Mouse (Mus musculus) stomach, embryonic 16.5 days (tissue): ENCODE data around the gene Lrrtm3. TPM values are rescaled to one million over a fixed set of nuclear protein-coding genes. Genes with fewer than 3 reads are reported as not detected.

Experiments used
- ATAC-seq: fragments of 200-750 bp; cut with Nextera tagmentation; 2 replicates; pipeline ENCODE4 v1.8.0; 2017; ENCODE audit warnings: moderate number of reproducible peaks, moderate TSS enrichment; ENCODE audit not compliant: insufficient read depth, low FRiP score
- H3K27ac ChIP-seq: fragments of 300-500 bp; sonication (generic); 2 replicates; pipeline ENCODE4 v1.5.1; 2014; ENCODE audit warnings: low read length
- H3K27me3 ChIP-seq: fragments of 300-500 bp; sonication (generic); 2 replicates; pipeline ENCODE4 v1.6.1; 2014; ENCODE audit warnings: low read length, control low read depth, mixed read lengths; ENCODE audit not compliant: control insufficient read depth, insufficient read depth
- H3K36me3 ChIP-seq: fragments of 300-500 bp; sonication (generic); 2 replicates; pipeline ENCODE4 v1.6.1; 2014; ENCODE audit warnings: low read length; ENCODE audit not compliant: control insufficient read depth, insufficient read depth
- H3K4me1 ChIP-seq: fragments of 300-500 bp; sonication (generic); 2 replicates; pipeline ENCODE4 v1.6.1; 2014; ENCODE audit warnings: low read length, control low read depth, mixed read lengths; ENCODE audit not compliant: control insufficient read depth, insufficient read depth
- H3K4me2 ChIP-seq: fragments of 300-500 bp; sonication (generic); 2 replicates; pipeline ENCODE4 v1.6.1; 2014; ENCODE audit warnings: low read depth, low read length, mixed read lengths
- H3K4me3 ChIP-seq: fragments of 300-500 bp; sonication (generic); replicated peaks from 2 replicates; pipeline ENCODE4 v1.5.1; 2014; ENCODE audit warnings: mild to moderate bottlenecking, low read length
- H3K9ac ChIP-seq: fragments of 300-500 bp; sonication (generic); 2 replicates; pipeline ENCODE4 v1.6.1; 2014; ENCODE audit warnings: low read length
- H3K9me3 ChIP-seq: fragments of 300-500 bp; sonication (generic); replicated peaks from 2 replicates; pipeline ENCODE4 v1.6.1; 2016; ENCODE audit warnings: low read length, control low read depth; ENCODE audit not compliant: control insufficient read depth
- WGBS: fragments of 180-500 bp; shearing (Covaris S2); extraction: QIAGEN DNeasy Blood & Tissue Kit; methylation state at CpG from one replicate; pipeline ENCODE4 v1.1.7; 2014; 5-methylcytosine and 5-hydroxymethylcytosine counted together
- polyA plus RNA-seq: library from polyadenylated mRNA; unstranded; fragments of >200 nt; fragmentation: Nextera tagmentation; extraction: Ambion mirVana; gene quantifications from 2 replicates; pipeline ENCODE4 v1.2.1, GENCODE M21; 2015

Lrrtm3 gene
- polyA plus RNA-seq, 1 experiment from 2014 or later = 4.0 TPM

- H3K27ac ChIP-seq = no peak overlapping the region
- 81% methylated on average over 1 of the region's 1 CpGs for WGBS
- no peaks in the 10 kb centered on the region for H3K36me3 ChIP-seq
- no peak overlapping the region for H3K4me2 ChIP-seq
- ATAC-seq = no peak
- no peak overlapping the region for H3K4me3 ChIP-seq
- no peaks in the 10 kb centered on the region for H3K27me3 ChIP-seq
- H3K9ac ChIP-seq = no peak overlapping the region
- no peaks in the 10 kb centered on the region for H3K4me1 ChIP-seq
- no peaks in the 10 kb centered on the region for H3K9me3 ChIP-seq
Observed at GRCm38 (mm10) chr10:64020347-64020746, 69.7 kb downstream of the Lrrtm3 start.

GRCm38 (mm10) chr10:64001996-64002395 lies 88.1 kb downstream of the Lrrtm3 start:
- no peak for ATAC-seq
- Histone ChIP-seq H3K36me3 (no peaks in the 10 kb centered on the region), H3K27me3 (no peaks in the 10 kb centered on the region), H3K4me3 (no peak overlapping the region), H3K4me1 (no peaks in the 10 kb centered on the region), H3K9me3 (no peaks in the 10 kb centered on the region), H3K4me2 (no peak overlapping the region), H3K9ac (no peak overlapping the region), H3K27ac (no peak overlapping the region)
- WGBS = 80% methylated on average over 9 of the region's 9 CpGs

- 70% methylated on average over 6 of the region's 6 CpGs for WGBS
- no peaks in the 10 kb centered on the region for H3K36me3 ChIP-seq
Observed at GRCm38 (mm10) chr10:64001531-64001930, 88.5 kb downstream of the Lrrtm3 start.

GRCm38 (mm10) chr10:63994251-63994650 lies 95.8 kb downstream of the Lrrtm3 start:
- 80% methylated on average over 5 of the region's 5 CpGs for WGBS
- H3K4me1 ChIP-seq = no peaks in the 10 kb centered on the region
- ATAC-seq = no peak
- H3K4me2 ChIP-seq = no peak overlapping the region
- no peaks in the 10 kb centered on the region for H3K9me3 ChIP-seq
- H3K4me3 ChIP-seq = no peak overlapping the region
- no peaks in the 10 kb centered on the region for H3K36me3 ChIP-seq
- no peak overlapping the region for H3K9ac ChIP-seq
- H3K27me3 ChIP-seq = no peaks in the 10 kb centered on the region
- H3K27ac ChIP-seq = no peak overlapping the region

More at GRCm38 (mm10) chr10:64001531-64001930, 88.5 kb downstream of the Lrrtm3 start:
- Histone ChIP-seq H3K9ac (no peak overlapping the region), H3K27me3 (no peaks in the 10 kb centered on the region), H3K9me3 (no peaks in the 10 kb centered on the region), H3K4me1 (no peaks in the 10 kb centered on the region), H3K4me3 (no peak overlapping the region), H3K27ac (no peak overlapping the region), H3K4me2 (no peak overlapping the region)
- no peak for ATAC-seq

GRCm38 (mm10) chr10:63985576-63985975 lies 104.5 kb downstream of the Lrrtm3 start:
- H3K9me3 ChIP-seq = no peaks in the 10 kb centered on the region
- 69% methylated on average over 4 of the region's 4 CpGs for WGBS
- H3K27ac ChIP-seq = no peak overlapping the region
- H3K9ac ChIP-seq = no peak overlapping the region
- H3K27me3 ChIP-seq = no peaks in the 10 kb centered on the region
- no peak overlapping the region for H3K4me2 ChIP-seq
- no peak for ATAC-seq
- H3K36me3 ChIP-seq = no peaks in the 10 kb centered on the region
- no peak overlapping the region for H3K4me3 ChIP-seq
- H3K4me1 ChIP-seq = no peaks in the 10 kb centered on the region

- Histone ChIP-seq H3K9me3 (no peaks in the 10 kb centered on the region), H3K4me3 (no peak overlapping the region), H3K9ac (no peak overlapping the region), H3K27ac (no peak overlapping the region), H3K4me2 (no peak overlapping the region), H3K36me3 (no peaks in the 10 kb centered on the region), H3K4me1 (no peaks in the 10 kb centered on the region; the same call in 1 of the 2 replicates), H3K27me3 (no peaks in the 10 kb centered on the region)
- WGBS = 63% methylated on average over 2 of the region's 2 CpGs
- ATAC-seq = no peak
Observed at GRCm38 (mm10) chr10:63979410-63979809, 110.7 kb downstream of the Lrrtm3 start.

GRCm38 (mm10) chr10:63978969-63979368 lies 111.1 kb downstream of the Lrrtm3 start:
- no peak for ATAC-seq
- Histone ChIP-seq H3K36me3 (no peaks in the 10 kb centered on the region), H3K27me3 (no peaks in the 10 kb centered on the region), H3K9ac (no peak overlapping the region), H3K4me1 (no peaks in the 10 kb centered on the region; the same call in 1 of the 2 replicates), H3K9me3 (no peaks in the 10 kb centered on the region), H3K4me3 (no peak overlapping the region), H3K27ac (no peak overlapping the region), H3K4me2 (no peak overlapping the region)
- 76% methylated on average over 5 of the region's 5 CpGs for WGBS

- H3K27me3 ChIP-seq = no peaks in the 10 kb centered on the region
- ATAC-seq = no peak
- 36% methylated on average over 3 of the region's 3 CpGs for WGBS
- H3K4me2 ChIP-seq = no peak overlapping the region
- H3K27ac ChIP-seq = no peak overlapping the region
- H3K9me3 ChIP-seq = no peaks in the 10 kb centered on the region
- no peaks in the 10 kb centered on the region; the same call in 1 of the 2 replicates for H3K4me1 ChIP-seq
- H3K36me3 ChIP-seq = no peaks in the 10 kb centered on the region
- H3K4me3 ChIP-seq = no peak overlapping the region
- H3K9ac ChIP-seq = no peak overlapping the region
Observed at GRCm38 (mm10) chr10:63978535-63978934, 111.5 kb downstream of the Lrrtm3 start.

GRCm38 (mm10) chr10:63978101-63978500 lies 112.0 kb downstream of the Lrrtm3 start:
- H3K36me3 ChIP-seq = no peaks in the 10 kb centered on the region
- peak overlapping the region; percentile 42 for H3K4me2 ChIP-seq
- no peaks in the 10 kb centered on the region for H3K27me3 ChIP-seq
- no peaks in the 10 kb centered on the region; the same call in 1 of the 2 replicates for H3K4me1 ChIP-seq
- H3K9me3 ChIP-seq = no peaks in the 10 kb centered on the region
- no peak overlapping the region for H3K27ac ChIP-seq
- peak overlapping the region; percentile 16; the same call in 1 of the 2 replicates for H3K4me3 ChIP-seq
- 16% methylated on average over 11 of the region's 11 CpGs for WGBS
- ATAC-seq = no peak
- no peak overlapping the region; the same call in 1 of the 2 replicates for H3K9ac ChIP-seq

GRCm38 (mm10) chr10:63972300-63972699 lies 117.8 kb downstream of the Lrrtm3 start:
- Histone ChIP-seq H3K4me3 (no peak overlapping the region), H3K9me3 (no peaks in the 10 kb centered on the region), H3K9ac (no peak overlapping the region), H3K4me1 (no peaks in the 10 kb centered on the region), H3K27me3 (no peaks in the 10 kb centered on the region), H3K36me3 (no peaks in the 10 kb centered on the region), H3K4me2 (no peak overlapping the region), H3K27ac (no peak overlapping the region)
- ATAC-seq = no peak
- WGBS = 91% methylated on average over 2 of the region's 2 CpGs
